Mouse (Mus musculus) cerebellum, adult 2 months (tissue): ENCODE measurements around the gene 4933407L21Rik.

Experiments used
- CTCF ChIP-seq: fragments of 200-500 bp; IDR thresholded peaks from 2 replicates; pipeline ENCODE4 v1.5.1; 2011; ENCODE audit warnings: low read depth, mild to moderate bottlenecking, control low read depth, low read length, moderate library complexity, borderline replicate concordance; ENCODE audit not compliant: insufficient read depth
- POLR2A ChIP-seq: fragments of 200-500 bp; IDR thresholded peaks from 2 replicates; pipeline ENCODE4 v1.6.1; 2011; ENCODE audit warnings: low read length, control low read depth, borderline replicate concordance; ENCODE audit not compliant: insufficient read depth

DNA sequence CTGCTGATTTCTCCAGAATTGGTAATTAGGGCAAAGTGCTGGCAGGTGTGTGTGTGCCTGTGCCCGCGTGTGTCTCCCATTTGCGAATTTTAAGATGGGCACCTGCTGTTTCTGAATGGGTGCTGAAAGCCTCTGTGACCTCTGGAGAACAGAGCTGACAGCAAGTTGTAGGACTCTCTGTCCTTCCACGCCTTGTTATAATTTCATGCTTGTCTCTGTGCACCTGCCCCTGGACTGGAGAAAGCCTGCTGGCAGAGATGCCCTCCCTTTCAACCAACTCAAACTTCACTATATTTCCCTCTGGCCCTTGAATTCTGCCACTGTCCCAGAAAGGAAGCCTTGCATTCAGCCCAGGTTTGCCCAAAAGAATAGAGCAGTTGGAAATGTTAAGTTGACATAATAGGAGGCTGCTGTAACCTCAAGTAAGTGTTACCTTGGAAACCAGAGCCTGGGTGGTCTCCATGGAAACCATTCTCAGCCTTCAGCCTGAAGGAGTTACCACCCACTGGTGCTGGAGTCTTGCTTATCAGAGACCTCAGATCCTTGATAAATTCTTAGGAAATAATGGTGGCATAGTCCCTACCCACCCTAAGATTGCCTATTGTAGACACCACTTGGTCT, 11.3 kb upstream of the 4933407L21Rik start:
- TF ChIP-seq CTCF (no peak), POLR2A (no peak)
